Mouse (Mus musculus) erythroid progenitor cell, adult 5-6 weeks (primary cell): ENCODE measurements around the gene Cnpy1. TPM values are rescaled to one million over a fixed set of nuclear protein-coding genes. Genes with fewer than 3 reads are reported as not detected.

ENCODE experiments used
- ATAC-seq: replicated peaks from 2 replicates; pipeline ENCODE4 v1.8.0; 2016; ENCODE audit warnings: moderate number of reproducible peaks, mild to moderate bottlenecking, moderate TSS enrichment, inconsistent platforms; ENCODE audit not compliant: poor library complexity, low FRiP score, severe bottlenecking
- total RNA-seq, 2 experiments: library from RNA; stranded (forward) in 1 of 2; stranded (reverse) in 1 of 2; fragments of 150-400 nt in 1 of 2; fragments of 186-747, 209-891 nt in 1 of 2; gene quantifications; 2 replicates each; pipeline versions ENCODE4 v1.2.3 to v1.2.4; 2015 to 2017; ENCODE audit warnings: low replicate concordance in 2 of 2

The Cnpy1 gene
- total RNA-seq, 2 experiments from 2014 or later, result not detected

- ATAC-seq, result no peak
Observed at GRCm38 (mm10) chr5:28199089-28199873, 46.3 kb downstream of the Cnpy1 start.

- ATAC-seq, result no peak
Observed at GRCm38 (mm10) chr5:28195473-28195872, 50.1 kb downstream of the Cnpy1 start.

- no peak for ATAC-seq
Observed at GRCm38 (mm10) chr5:28192099-28192454, 53.5 kb downstream of the Cnpy1 start.

- ATAC-seq, result no peak
Observed at GRCm38 (mm10) chr5:28191201-28192098, 54.2 kb downstream of the Cnpy1 start.

GRCm38 (mm10) chr5:28179237-28179790, 66.3 kb downstream of the Cnpy1 start:
- ATAC-seq, result no peak

- no peak for ATAC-seq
Observed at GRCm38 (mm10) chr5:28178322-28178721, 67.3 kb downstream of the Cnpy1 start.

GRCm38 (mm10) chr5:28176585-28176984, 69.0 kb downstream of the Cnpy1 start:
- no peak for ATAC-seq

- no peak for ATAC-seq
Observed at GRCm38 (mm10) chr5:28176023-28176422, 69.6 kb downstream of the Cnpy1 start.

- no peak for ATAC-seq
Observed at GRCm38 (mm10) chr5:28175570-28175919, 70.1 kb downstream of the Cnpy1 start.

- ATAC-seq, result no peak
Observed at GRCm38 (mm10) chr5:28174876-28175569, 70.6 kb downstream of the Cnpy1 start.

GRCm38 (mm10) chr5:28174086-28174485, 71.5 kb downstream of the Cnpy1 start:
- ATAC-seq, result no peak

GRCm38 (mm10) chr5:28173674-28174073, 71.9 kb downstream of the Cnpy1 start:
- ATAC-seq, result no peak

GRCm38 (mm10) chr5:28172921-28173670, 72.5 kb downstream of the Cnpy1 start:
- no peak for ATAC-seq

- no peak for ATAC-seq
Observed at GRCm38 (mm10) chr5:28172261-28172920, 73.2 kb downstream of the Cnpy1 start.

GRCm38 (mm10) chr5:28171667-28172066, 73.9 kb downstream of the Cnpy1 start:
- no peak for ATAC-seq

- no peak for ATAC-seq
Observed at GRCm38 (mm10) chr5:28170892-28171291, 74.7 kb downstream of the Cnpy1 start.

GRCm38 (mm10) chr5:28170081-28170480, 75.5 kb downstream of the Cnpy1 start:
- no peak for ATAC-seq

GRCm38 (mm10) chr5:28169166-28169801, 76.3 kb downstream of the Cnpy1 start:
- ATAC-seq, result no peak
